Mouse (Mus musculus): ENCODE measurements around the gene Ebf1.

Ebf1 gene

DNA sequence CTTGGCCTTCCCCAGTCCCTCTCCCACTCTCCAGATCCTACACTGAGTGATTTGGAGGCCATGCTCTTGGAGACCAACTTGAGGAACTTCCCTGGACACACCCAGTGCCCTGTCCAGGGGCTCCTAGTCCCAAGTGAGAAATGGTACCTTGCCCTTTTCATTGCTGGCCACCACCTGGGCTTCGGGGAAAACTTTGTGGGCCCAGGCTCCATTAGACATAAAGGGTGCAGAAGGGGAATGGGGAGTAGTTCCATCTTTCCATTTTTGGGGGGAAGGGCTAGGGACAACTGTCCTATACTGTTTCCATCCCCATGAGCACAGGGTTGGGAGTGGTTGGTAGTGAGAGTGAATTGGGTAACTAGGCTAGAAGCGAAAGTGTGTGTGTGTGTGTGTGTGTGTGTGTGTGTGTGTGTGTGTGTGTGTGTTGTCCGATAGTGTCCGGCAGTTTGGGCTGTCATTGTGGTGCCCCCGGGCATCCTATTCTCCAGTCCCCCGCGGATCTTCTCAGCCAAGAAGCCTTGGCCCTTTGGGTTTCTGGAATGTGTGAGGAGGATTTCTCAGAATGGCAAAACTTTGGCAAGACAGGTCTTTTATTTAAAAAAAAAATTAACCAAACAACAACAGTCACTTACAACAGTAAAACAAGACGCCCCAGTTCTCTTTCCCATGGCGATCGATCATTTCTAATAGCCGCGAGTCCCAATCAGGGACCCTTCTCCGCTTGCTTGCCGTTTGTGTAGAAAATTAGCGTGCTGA lies 2.2 kb downstream of the Ebf1 start:
- no peak for DNase-seq (ENCODE audit: low spot score)

GRCm38 (mm10) chr11:44619887-44620693 lies 3.0 kb downstream of the Ebf1 start:
- DNase-seq (ENCODE audit: low spot score), result peak; percentile 46

GRCm38 (mm10) chr11:44620694-44621446 lies 3.8 kb downstream of the Ebf1 start:
- peak; percentile 47 for DNase-seq (ENCODE audit: low spot score)

GRCm38 (mm10) chr11:44621615-44622014 lies 4.5 kb downstream of the Ebf1 start:
- DNase-seq (ENCODE audit: low spot score), result no peak

- no peak for DNase-seq (ENCODE audit: low spot score)
Measured at GRCm38 (mm10) chr11:44622023-44622731, 5.1 kb downstream of the Ebf1 start.

GRCm38 (mm10) chr11:44624564-44624963 lies 7.4 kb downstream of the Ebf1 start:
- no peak for DNase-seq (ENCODE audit: low spot score)

- DNase-seq (ENCODE audit: low spot score), result no peak
Measured at GRCm38 (mm10) chr11:44626065-44626464, 8.9 kb downstream of the Ebf1 start.

GRCm38 (mm10) chr11:44628412-44628811 lies 11.3 kb downstream of the Ebf1 start:
- DNase-seq (ENCODE audit: low spot score), result no peak

DNA sequence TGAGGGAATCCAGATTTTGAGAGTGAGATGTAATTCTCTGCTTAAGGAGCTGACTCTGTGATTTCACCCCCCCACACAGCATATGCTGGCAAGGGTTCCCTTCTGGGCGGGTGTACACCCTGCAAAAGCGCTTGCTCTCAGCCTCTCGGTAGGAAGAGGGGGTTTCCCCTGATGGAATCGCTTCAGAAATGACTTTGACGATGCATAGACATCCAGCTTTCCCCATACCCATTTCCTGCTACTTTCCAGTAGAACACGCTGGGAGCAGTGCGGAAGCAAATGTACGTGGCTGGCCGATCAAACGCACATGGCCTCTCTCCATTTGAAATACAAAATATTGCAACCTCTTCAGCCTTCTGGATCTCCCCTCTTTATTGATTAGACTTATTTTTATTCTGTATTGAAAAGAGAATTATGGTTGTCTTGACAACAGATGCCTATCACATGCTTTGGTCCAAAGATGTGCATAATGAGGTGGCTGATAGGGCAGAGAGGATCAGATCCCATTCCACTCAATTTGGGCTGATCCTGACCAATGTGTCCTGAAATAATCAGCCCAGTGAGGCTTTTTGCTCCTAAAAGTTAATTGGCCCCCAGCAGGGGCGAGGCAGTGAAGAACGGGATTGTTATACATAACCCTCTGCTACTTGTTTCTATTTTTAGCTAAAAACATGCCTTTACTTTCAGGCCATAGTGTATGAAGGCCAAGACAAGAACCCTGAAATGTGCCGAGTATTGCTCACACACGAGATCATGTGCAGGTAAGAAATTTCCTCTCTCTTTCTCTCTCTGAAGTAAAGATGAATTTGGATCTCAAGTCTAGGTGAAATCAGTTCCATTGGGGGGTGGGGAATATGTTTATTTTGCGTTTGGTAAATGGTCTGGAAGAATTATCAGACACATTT lies 15.2 kb downstream of the Ebf1 start:
- no peak for DNase-seq (ENCODE audit: low spot score)

DNA sequence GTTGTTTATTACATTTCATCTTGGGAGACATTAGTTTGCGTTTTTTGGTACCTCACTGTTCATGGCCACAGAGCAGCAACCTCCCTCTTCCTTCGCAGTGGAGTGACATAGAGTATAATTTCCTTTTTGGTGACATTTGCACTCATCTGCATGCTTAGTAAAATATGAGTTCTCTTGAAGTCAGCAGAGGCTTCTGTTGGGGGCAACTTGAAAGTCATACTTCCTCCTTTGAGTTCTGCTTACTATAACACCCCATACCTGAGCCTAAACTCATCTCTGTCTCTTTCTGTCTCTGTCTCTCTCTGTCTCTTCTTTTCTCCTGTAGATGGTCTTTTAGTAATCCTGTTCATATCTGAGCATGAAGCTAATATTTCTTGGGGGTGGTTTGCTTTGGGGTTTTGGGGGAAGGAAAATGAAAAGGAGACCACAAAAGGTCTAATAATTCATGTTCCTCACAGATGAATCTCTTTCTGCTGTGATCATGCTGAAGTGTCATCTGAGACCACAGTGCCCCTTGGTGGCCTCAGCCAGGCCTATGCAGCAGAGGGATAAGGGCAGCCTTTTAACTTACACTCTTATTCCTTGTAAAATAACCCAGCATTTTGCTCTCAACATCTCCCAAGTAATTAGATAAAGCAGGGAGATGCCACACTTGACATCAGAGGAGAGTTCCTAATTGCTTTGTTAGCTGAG lies 16.0 kb downstream of the Ebf1 start:
- no peak for DNase-seq (ENCODE audit: low spot score)

DNA sequence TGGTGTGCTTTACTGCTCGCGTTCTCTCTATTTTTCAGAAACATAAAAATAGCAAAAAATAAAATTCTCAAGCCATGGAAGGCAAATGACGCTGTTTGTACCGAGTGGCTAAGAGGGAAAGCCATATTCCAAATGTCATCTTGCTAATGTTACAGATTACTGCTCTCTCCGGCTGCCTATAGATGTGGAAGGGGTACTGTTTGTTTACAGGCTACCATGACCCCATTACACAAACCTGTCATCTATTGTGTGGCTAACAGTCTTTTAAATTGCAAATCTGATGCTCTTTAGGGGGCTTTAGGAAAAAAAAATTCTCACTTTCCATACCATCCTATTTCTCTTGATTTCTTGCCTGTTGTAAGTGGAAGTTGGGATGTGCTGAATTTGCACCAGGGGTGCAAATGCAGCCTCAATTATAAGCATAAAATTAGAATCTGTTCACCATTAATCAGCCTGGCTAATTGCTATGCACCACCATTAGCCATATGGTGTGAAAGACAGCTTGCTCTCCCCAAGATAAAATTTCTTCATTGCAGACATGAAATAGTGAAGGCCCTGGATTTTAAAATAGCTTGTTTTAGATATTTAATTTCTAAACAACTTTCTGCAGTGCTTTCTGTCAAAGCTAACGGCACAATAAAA lies 17.6 kb downstream of the Ebf1 start:
- no peak for DNase-seq (ENCODE audit: low spot score)

GRCm38 (mm10) chr11:44636241-44636640 lies 19.1 kb downstream of the Ebf1 start:
- no peak for DNase-seq (ENCODE audit: low spot score)

GRCm38 (mm10) chr11:44638193-44638754 lies 21.2 kb downstream of the Ebf1 start:
- no peak for DNase-seq (ENCODE audit: low spot score)

- DNase-seq (ENCODE audit: low spot score), result no peak
Measured at GRCm38 (mm10) chr11:44641496-44641895, 24.4 kb downstream of the Ebf1 start.

DNA sequence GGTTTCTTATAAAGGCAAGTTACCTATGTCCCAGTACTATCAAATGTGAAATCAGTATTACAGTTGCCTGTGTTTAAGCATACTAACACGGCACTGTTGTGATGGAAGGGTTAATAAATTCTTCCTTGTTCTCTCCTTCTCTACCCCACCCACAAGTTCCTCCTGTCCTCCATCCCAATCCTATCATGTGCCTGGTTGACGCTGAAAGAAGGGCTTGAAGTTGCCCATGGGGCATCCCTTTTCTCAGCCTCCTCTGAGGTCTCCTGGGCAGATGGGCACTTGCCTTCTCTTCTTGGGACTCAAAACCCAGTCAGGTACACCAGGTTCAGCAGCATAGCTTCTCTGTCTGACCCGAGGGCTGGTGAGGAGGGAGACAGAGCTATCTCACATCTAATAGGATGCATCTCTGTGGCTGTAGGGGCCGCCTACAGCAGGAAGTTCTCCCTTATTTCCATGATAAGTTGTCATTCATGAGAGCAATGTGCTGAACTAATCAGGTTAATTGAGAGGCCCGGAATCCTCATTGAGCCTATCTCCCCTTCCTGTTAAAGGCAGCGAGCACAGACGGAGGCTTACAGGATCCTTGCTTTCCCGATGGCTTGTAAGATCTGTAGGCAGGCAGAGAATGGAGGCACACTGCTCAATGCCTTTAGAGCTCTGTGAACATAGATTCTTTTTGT lies 37.4 kb downstream of the Ebf1 start:
- no peak for DNase-seq (ENCODE audit: low spot score)

DNA sequence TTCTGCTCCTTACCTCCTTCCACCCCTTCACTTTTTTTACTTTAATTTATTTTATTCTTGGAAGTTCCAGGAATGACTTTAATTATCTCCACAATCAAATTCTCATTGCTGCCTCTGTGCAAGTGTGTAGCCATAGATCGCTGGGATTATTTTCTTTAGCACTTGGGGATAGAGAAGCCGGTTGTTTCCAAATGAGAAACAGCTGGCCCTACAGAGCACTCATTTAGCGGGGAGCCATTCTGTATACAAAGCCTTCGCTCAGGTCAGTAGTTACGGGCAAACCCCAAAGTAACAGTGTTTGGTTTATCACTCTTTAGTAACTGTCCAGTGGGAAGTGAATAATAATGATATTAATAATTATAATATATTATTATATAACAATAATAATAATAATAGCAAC lies 38.4 kb downstream of the Ebf1 start:
- no peak for DNase-seq (ENCODE audit: low spot score)

DNA sequence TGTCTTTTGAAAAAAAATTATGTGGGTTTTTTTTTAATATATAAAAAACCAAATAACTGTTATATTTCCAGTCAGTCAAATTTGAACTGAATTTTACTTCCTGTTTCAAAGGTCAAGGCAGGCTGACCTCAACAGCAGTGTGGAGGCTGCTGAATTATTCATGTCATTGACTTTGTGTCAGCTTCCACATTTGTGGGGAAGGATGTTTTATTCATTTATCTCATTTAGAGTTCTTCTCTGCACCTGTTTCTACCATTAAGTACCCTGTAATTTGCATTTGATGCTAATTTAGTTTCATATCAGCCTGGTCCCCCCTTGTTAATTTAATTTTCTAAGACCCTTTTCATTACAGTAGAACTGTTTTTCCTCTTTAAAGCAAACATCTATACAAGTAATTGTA lies 39.8 kb downstream of the Ebf1 start:
- no peak for DNase-seq (ENCODE audit: low spot score)

GRCm38 (mm10) chr11:44657833-44658395 lies 40.8 kb downstream of the Ebf1 start:
- DNase-seq (ENCODE audit: low spot score), result no peak

- no peak for DNase-seq (ENCODE audit: low spot score)
Measured at GRCm38 (mm10) chr11:44661875-44662274, 44.8 kb downstream of the Ebf1 start.

Data from testis, postnatal 10 days (tissue).